Mouse (Mus musculus) liver, embryonic 15.5 days (tissue): ENCODE data around the gene Naaladl2. TPM values are rescaled to one million over a fixed set of nuclear protein-coding genes. Genes with fewer than 3 reads are reported as not detected.

Experiments
- ATAC-seq: fragments of 200-750 bp; cut with Nextera tagmentation; 2 replicates; pipeline ENCODE4 v1.8.0; 2017; ENCODE audit warnings: moderate number of reproducible peaks, mild to moderate bottlenecking, moderate library complexity; ENCODE audit not compliant: insufficient read depth
- H3K27ac ChIP-seq: fragments of 300-500 bp; sonication (generic); replicated peaks from 2 replicates; pipeline ENCODE4 v1.5.1; 2015; ENCODE audit warnings: mild to moderate bottlenecking, inconsistent platforms
- H3K27me3 ChIP-seq: fragments of 300-500 bp; sonication (generic); 2 replicates; pipeline ENCODE4 v1.6.1; 2015; ENCODE audit warnings: mild to moderate bottlenecking, inconsistent platforms
- H3K36me3 ChIP-seq: fragments of 300-500 bp; sonication (generic); replicated peaks from 2 replicates; pipeline ENCODE4 v1.6.1; 2015; ENCODE audit warnings: moderate library complexity, mild to moderate bottlenecking, inconsistent platforms
- H3K4me1 ChIP-seq: fragments of 300-500 bp; sonication (generic); replicated peaks from 2 replicates; pipeline ENCODE4 v1.6.1; 2015; ENCODE audit warnings: inconsistent platforms
- H3K4me2 ChIP-seq: fragments of 300-500 bp; sonication (generic); 2 replicates; pipeline ENCODE4 v1.6.1; 2015; ENCODE audit warnings: moderate library complexity, mild to moderate bottlenecking, inconsistent platforms
- H3K4me3 ChIP-seq: fragments of 300-500 bp; sonication (generic); replicated peaks from 2 replicates; pipeline ENCODE4 v1.5.1; 2015; ENCODE audit warnings: mild to moderate bottlenecking, inconsistent platforms
- H3K9ac ChIP-seq: fragments of 300-500 bp; sonication (generic); 2 replicates; pipeline ENCODE4 v1.6.1; 2015; ENCODE audit warnings: moderate library complexity, mild to moderate bottlenecking, inconsistent platforms
- H3K9me3 ChIP-seq: fragments of 300-500 bp; sonication (generic); replicated peaks from 2 replicates; pipeline ENCODE4 v1.6.1; 2016; ENCODE audit warnings: inconsistent platforms
- WGBS: fragments of 180-500 bp; shearing (Covaris S2); methylation state at CpG from one replicate; pipeline ENCODE4 v1.1.7; 2015; ENCODE audit warnings: mixed read lengths; ENCODE audit not compliant: insufficient replicate concordance; 5-methylcytosine and 5-hydroxymethylcytosine counted together
- polyA plus RNA-seq: library from polyadenylated mRNA; unstranded; fragments of >200 nt; fragmentation: Nextera tagmentation; extraction: Ambion mirVana; gene quantifications from 2 replicates; pipeline ENCODE4 v1.2.1, GENCODE M21; 2015

Gene Naaladl2
- polyA plus RNA-seq: 0.22 and 0.28 TPM in 2 replicates

GRCm38 (mm10) chr3:25143555-25144311, at the start of gene Naaladl2:
Naaladl2 (minus strand) TSS chr3:25144261.
- no peak for ATAC-seq
- WGBS: under 1% methylated on average over 87 of the region's 93 CpGs
- Histone ChIP-seq H3K9ac (no peak within 1 kb of the TSS), H3K27me3 (peaks cover 37% of the 10 kb centered on the region), H3K27ac (no peak within 1 kb of the TSS), H3K36me3 (no peaks in the 10 kb centered on the region), H3K9me3 (no peaks in the 10 kb centered on the region), H3K4me2 (peak within 1 kb of the TSS; percentile 59), H3K4me1 (no peaks in the 10 kb centered on the region), H3K4me3 (peak within 1 kb of the TSS; percentile 46)

- Histone ChIP-seq H3K4me3 (no peak overlapping the region), H3K4me2 (no peak overlapping the region), H3K4me1 (no peaks in the 10 kb centered on the region), H3K27ac (no peak overlapping the region), H3K9ac (no peak overlapping the region), H3K9me3 (no peaks in the 10 kb centered on the region), H3K36me3 (no peaks in the 10 kb centered on the region), H3K27me3 (no peaks in the 10 kb centered on the region)
- 75% methylated on average over 13 of the region's 13 CpGs for WGBS
- ATAC-seq: no peak
Measured at GRCm38 (mm10) chr3:25151721-25152120, 7.7 kb upstream of the Naaladl2 start.

GRCm38 (mm10) chr3:25147271-25147670, 3.2 kb upstream of the Naaladl2 start:
- no peak overlapping the region for H3K9ac ChIP-seq
- no peak overlapping the region for H3K4me2 ChIP-seq
- H3K9me3 ChIP-seq: no peaks in the 10 kb centered on the region
- no peaks in the 10 kb centered on the region for H3K36me3 ChIP-seq
- ATAC-seq: no peak
- no peak overlapping the region for H3K4me3 ChIP-seq
- H3K27ac ChIP-seq: no peak overlapping the region
- peaks cover 31% of the 10 kb centered on the region for H3K27me3 ChIP-seq
- no peaks in the 10 kb centered on the region for H3K4me1 ChIP-seq

DNA sequence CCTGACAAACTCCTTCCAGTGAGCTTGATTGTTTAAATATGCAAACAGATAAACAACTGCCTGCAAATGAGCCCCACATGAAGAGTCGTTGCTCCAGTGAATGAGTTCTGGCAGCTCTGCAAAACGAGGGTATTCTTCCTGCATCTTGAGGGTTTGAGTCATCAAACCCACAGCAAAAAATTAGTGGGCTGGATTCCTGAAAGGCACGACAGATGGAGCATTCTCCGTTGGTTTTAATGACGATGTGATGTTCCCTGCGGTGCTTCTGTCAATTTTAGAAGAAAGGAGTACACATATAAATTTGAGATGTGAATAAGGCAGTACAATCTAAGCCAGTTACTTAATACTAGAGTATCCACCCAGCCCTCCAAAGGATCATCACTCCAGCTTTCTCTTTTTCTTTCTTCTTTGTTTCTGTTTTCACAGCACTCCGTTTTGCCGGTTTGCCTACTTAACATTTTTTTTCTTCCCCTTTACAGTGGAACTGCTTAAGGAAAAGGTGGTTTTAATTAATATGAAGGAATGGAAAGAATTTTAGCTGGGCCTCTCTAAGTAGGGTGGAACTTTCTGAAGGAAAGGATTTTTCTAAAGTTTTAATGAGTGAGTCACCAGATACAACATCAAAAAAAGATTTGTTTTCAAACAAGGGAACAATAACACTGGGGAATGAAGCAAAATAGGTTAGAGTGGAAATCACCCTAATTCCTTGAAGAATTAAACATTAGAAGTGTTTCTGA, 1.1 kb upstream of the Naaladl2 start:
- Histone ChIP-seq H3K9ac (no peak overlapping the region), H3K4me2 (no peak overlapping the region), H3K4me3 (no peak overlapping the region), H3K27ac (no peak overlapping the region), H3K9me3 (no peaks in the 10 kb centered on the region), H3K36me3 (no peaks in the 10 kb centered on the region), H3K27me3 (peaks cover 37% of the 10 kb centered on the region), H3K4me1 (no peaks in the 10 kb centered on the region)
- no peak for ATAC-seq
- 27% methylated on average over 8 of the region's 8 CpGs for WGBS

DNA sequence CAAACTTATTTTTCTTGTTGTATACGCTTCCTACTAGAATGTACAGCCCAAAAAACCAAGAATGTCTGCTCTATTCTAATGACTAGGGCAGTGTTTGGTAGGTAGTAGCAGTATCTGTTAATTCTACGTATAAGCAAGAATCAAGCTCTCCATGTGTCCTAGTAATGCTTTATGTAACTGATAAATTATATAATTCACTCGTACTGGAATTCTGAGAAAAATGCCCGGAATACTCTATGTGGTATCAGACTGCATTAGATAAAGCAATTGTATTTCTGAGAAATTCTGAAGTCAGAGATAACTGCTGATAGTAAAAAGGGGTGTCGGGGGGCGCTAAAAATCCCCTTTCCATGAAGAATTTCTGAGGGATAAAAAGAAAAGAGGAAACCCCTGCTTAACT, 950 bp downstream of the Naaladl2 start:
- H3K27ac ChIP-seq: no peak overlapping the region
- 38% methylated on average over 6 of the region's 6 CpGs for WGBS
- no peaks in the 10 kb centered on the region for H3K4me1 ChIP-seq

GRCm38 (mm10) chr3:25131848-25132247, 12.2 kb downstream of the Naaladl2 start:
- Histone ChIP-seq H3K9ac (no peak overlapping the region), H3K27me3 (no peaks in the 10 kb centered on the region), H3K9me3 (no peaks in the 10 kb centered on the region), H3K27ac (no peak overlapping the region), H3K4me3 (no peak overlapping the region), H3K4me2 (no peak overlapping the region), H3K36me3 (no peaks in the 10 kb centered on the region), H3K4me1 (no peaks in the 10 kb centered on the region)
- WGBS: 35% methylated on average over 3 of the region's 3 CpGs
- no peak for ATAC-seq

More for the DNA sequence above, 950 bp downstream of the Naaladl2 start:
- H3K27me3 ChIP-seq: peaks cover 37% of the 10 kb centered on the region
- no peaks in the 10 kb centered on the region for H3K9me3 ChIP-seq
- H3K4me3 ChIP-seq: peak overlapping the region; percentile 46; the same call in 1 of the 2 replicates
- no peak overlapping the region for H3K9ac ChIP-seq
- H3K36me3 ChIP-seq: no peaks in the 10 kb centered on the region
- peak overlapping the region; percentile 59; the same call in 1 of the 2 replicates for H3K4me2 ChIP-seq
- ATAC-seq: no peak

DNA sequence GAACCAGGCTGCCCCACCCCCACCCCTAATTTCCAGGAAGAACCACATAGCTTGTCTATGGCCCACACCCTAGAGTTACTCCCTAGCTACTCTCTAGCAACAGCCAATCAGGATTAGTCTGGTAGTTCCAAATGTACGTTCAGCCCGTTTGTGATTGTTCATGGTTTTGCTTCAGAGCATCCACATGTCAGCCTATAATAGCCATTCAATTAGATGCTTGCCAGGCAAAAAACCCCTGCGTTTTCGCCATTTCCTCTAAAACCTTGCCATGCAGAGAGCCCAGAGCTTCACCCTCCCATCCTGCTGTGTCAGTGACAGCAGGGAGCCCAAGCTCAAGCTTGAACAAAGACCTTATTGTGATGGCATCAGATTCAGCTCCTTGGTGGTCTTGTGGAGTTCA, 16.2 kb downstream of the Naaladl2 start:
- H3K27me3 ChIP-seq: no peaks in the 10 kb centered on the region
- no peak overlapping the region for H3K9ac ChIP-seq
- no peak overlapping the region for H3K27ac ChIP-seq
- no peaks in the 10 kb centered on the region for H3K36me3 ChIP-seq
- H3K9me3 ChIP-seq: no peaks in the 10 kb centered on the region
- no peak overlapping the region for H3K4me2 ChIP-seq
- ATAC-seq: no peak
- H3K4me3 ChIP-seq: no peak overlapping the region
- H3K4me1 ChIP-seq: no peaks in the 10 kb centered on the region
- 49% methylated on average over 4 of the region's 4 CpGs for WGBS

GRCm38 (mm10) chr3:25124919-25125846, 18.9 kb downstream of the Naaladl2 start:
- Histone ChIP-seq H3K36me3 (no peaks in the 10 kb centered on the region), H3K27me3 (no peaks in the 10 kb centered on the region), H3K27ac (no peak overlapping the region), H3K4me3 (no peak overlapping the region), H3K9ac (no peak overlapping the region), H3K4me1 (no peaks in the 10 kb centered on the region), H3K9me3 (no peaks in the 10 kb centered on the region), H3K4me2 (no peak overlapping the region)
- WGBS: 59% methylated on average over 5 of the region's 5 CpGs
- no peak for ATAC-seq

GRCm38 (mm10) chr3:25113107-25113506, 31.0 kb downstream of the Naaladl2 start:
- Histone ChIP-seq H3K4me2 (no peak overlapping the region), H3K27ac (no peak overlapping the region), H3K9me3 (no peaks in the 10 kb centered on the region), H3K4me1 (no peaks in the 10 kb centered on the region), H3K36me3 (no peaks in the 10 kb centered on the region), H3K27me3 (no peaks in the 10 kb centered on the region), H3K4me3 (no peak overlapping the region), H3K9ac (no peak overlapping the region)
- WGBS: 69% methylated on average over 4 of the region's 4 CpGs
- no peak for ATAC-seq

DNA sequence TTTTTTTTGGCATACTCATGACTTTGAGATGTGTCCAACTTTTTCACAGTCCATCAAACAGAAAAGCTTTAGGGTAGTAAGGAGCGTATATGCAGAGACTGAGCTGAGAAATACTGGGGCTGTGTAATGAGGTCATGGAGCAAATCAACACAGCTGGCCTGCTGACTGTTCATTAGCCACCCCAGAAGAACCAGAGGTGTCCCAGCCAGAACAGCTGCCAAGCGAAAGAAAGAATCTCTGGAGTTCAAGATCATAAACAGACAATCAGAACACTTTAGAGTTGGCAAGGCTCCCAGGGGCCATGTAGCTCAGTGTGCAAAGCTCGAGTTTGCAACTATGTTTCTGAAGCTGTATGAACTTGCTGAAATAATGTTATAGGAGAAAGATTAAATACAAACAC, 35.1 kb downstream of the Naaladl2 start:
- ATAC-seq: no peak
- Histone ChIP-seq H3K36me3 (no peaks in the 10 kb centered on the region), H3K9me3 (no peaks in the 10 kb centered on the region), H3K27me3 (no peaks in the 10 kb centered on the region), H3K9ac (no peak overlapping the region), H3K27ac (no peak overlapping the region), H3K4me3 (no peak overlapping the region), H3K4me2 (no peak overlapping the region), H3K4me1 (no peaks in the 10 kb centered on the region)
- 48% methylated on average over 3 of the region's 3 CpGs for WGBS

- H3K4me2 ChIP-seq: no peak overlapping the region
- 52% methylated on average over 2 of the region's 2 CpGs for WGBS
- no peaks in the 10 kb centered on the region for H3K27me3 ChIP-seq
- H3K9me3 ChIP-seq: no peaks in the 10 kb centered on the region
- no peak overlapping the region for H3K27ac ChIP-seq
- no peaks in the 10 kb centered on the region for H3K36me3 ChIP-seq
- H3K9ac ChIP-seq: no peak overlapping the region
- H3K4me3 ChIP-seq: no peak overlapping the region
- no peak for ATAC-seq
- H3K4me1 ChIP-seq: no peaks in the 10 kb centered on the region
Measured at GRCm38 (mm10) chr3:25092986-25093385, 51.1 kb downstream of the Naaladl2 start.
